Mouse (Mus musculus): Measurements from ENCODE around the gene Ptprk. TPM values are rescaled to one million over a fixed set of nuclear protein-coding genes. Genes with fewer than 3 reads are reported as not detected.

The Ptprk gene
- polyA plus RNA-seq, 1 experiment from 2014 or later, result 15.2 TPM

DNA sequence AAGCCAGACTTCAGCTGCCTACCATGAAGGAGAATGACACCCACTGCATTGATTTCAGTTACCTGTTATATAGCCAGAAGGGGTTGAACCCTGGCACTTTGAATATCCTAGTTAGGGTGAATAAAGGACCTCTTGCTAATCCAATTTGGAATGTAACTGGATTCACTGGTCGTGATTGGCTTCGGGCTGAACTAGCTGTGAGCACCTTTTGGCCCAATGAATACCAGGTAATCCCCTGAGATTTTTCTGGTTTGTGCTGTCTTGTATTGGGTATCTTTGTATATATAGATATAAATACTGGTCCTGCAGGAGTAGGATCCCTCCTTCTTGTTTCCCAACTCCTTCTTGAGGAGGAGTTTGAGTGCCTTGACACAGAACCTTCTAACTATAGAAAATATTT lies 188.9 kb downstream of the Ptprk start:
- Histone ChIP-seq H3K27ac (ENCODE audit: low read depth, low read length) (no peak overlapping the region), H3K4me3 (ENCODE audit: low read depth, low read length) (no peak overlapping the region), H3K4me2 (no peak overlapping the region), H3K9me3 (ENCODE audit: control insufficient read depth, low read length) (no peaks in the 10 kb centered on the region), H3K36me3 (ENCODE audit: control insufficient read depth, insufficient read depth, low read length) (peaks cover 2% of the 10 kb centered on the region; the same call in 1 of the 2 replicates), H3K27me3 (replicated peaks; ENCODE audit: control insufficient read depth, insufficient read depth, low read length) (no peaks in the 10 kb centered on the region), H3K9ac (ENCODE audit: low read depth, low read length) (no peak overlapping the region), H3K4me1 (replicated peaks; ENCODE audit: control insufficient read depth, insufficient read depth, low read length) (no peaks in the 10 kb centered on the region)
- WGBS, result 86% methylated on average over 2 of the region's 2 CpGs
- ATAC-seq (replicated peaks; ENCODE audit: low FRiP score) (no peak), DNase-seq (ENCODE audit: low spot score) (no peak)

- H3K9ac ChIP-seq (ENCODE audit: low read depth, low read length), result no peak overlapping the region
- no peaks in the 10 kb centered on the region for H3K27me3 ChIP-seq (replicated peaks; ENCODE audit: control insufficient read depth, insufficient read depth, low read length)
- H3K9me3 ChIP-seq (ENCODE audit: control insufficient read depth, low read length), result no peaks in the 10 kb centered on the region
- no peak overlapping the region for H3K4me2 ChIP-seq
- H3K4me1 ChIP-seq (replicated peaks; ENCODE audit: control insufficient read depth, insufficient read depth, low read length), result no peaks in the 10 kb centered on the region
- H3K4me3 ChIP-seq (ENCODE audit: low read depth, low read length), result no peak overlapping the region
- no peak for DNase-seq (ENCODE audit: low spot score)
- no peak overlapping the region for H3K27ac ChIP-seq (ENCODE audit: low read depth, low read length)
- 84% methylated on average over 4 of the region's 4 CpGs for WGBS
- no peak for ATAC-seq (replicated peaks; ENCODE audit: low FRiP score)
- peaks cover 2% of the 10 kb centered on the region; the same call in 1 of the 2 replicates for H3K36me3 ChIP-seq (ENCODE audit: control insufficient read depth, insufficient read depth, low read length)
Observed at GRCm38 (mm10) chr10:28270273-28270672, 195.7 kb downstream of the Ptprk start.

GRCm38 (mm10) chr10:28271729-28272606 lies 197.3 kb downstream of the Ptprk start:
- no peak for ATAC-seq (replicated peaks; ENCODE audit: low FRiP score)
- no peaks in the 10 kb centered on the region for H3K9me3 ChIP-seq (ENCODE audit: control insufficient read depth, low read length)
- H3K27ac ChIP-seq (ENCODE audit: low read depth, low read length), result no peak overlapping the region
- no peaks in the 10 kb centered on the region for H3K36me3 ChIP-seq (ENCODE audit: control insufficient read depth, insufficient read depth, low read length)
- H3K27me3 ChIP-seq (replicated peaks; ENCODE audit: control insufficient read depth, insufficient read depth, low read length), result no peaks in the 10 kb centered on the region
- no peaks in the 10 kb centered on the region for H3K4me1 ChIP-seq (replicated peaks; ENCODE audit: control insufficient read depth, insufficient read depth, low read length)
- H3K4me3 ChIP-seq (ENCODE audit: low read depth, low read length), result no peak overlapping the region
- no peak for DNase-seq (ENCODE audit: low spot score)
- 71% methylated on average over 8 of the region's 8 CpGs for WGBS
- no peak overlapping the region for H3K4me2 ChIP-seq
- no peak overlapping the region for H3K9ac ChIP-seq (ENCODE audit: low read depth, low read length)

GRCm38 (mm10) chr10:28278757-28279156 lies 204.1 kb downstream of the Ptprk start:
- Histone ChIP-seq H3K36me3 (ENCODE audit: control insufficient read depth, insufficient read depth, low read length) (no peaks in the 10 kb centered on the region), H3K4me3 (ENCODE audit: low read depth, low read length) (no peak overlapping the region), H3K9me3 (ENCODE audit: control insufficient read depth, low read length) (no peaks in the 10 kb centered on the region), H3K4me2 (no peak overlapping the region), H3K27me3 (replicated peaks; ENCODE audit: control insufficient read depth, insufficient read depth, low read length) (no peaks in the 10 kb centered on the region), H3K4me1 (replicated peaks; ENCODE audit: control insufficient read depth, insufficient read depth, low read length) (no peaks in the 10 kb centered on the region), H3K27ac (ENCODE audit: low read depth, low read length) (no peak overlapping the region), H3K9ac (ENCODE audit: low read depth, low read length) (no peak overlapping the region)
- WGBS, result 85% methylated on average over 2 of the region's 2 CpGs
- ATAC-seq (replicated peaks; ENCODE audit: low FRiP score) (no peak), DNase-seq (ENCODE audit: low spot score) (no peak)

DNA sequence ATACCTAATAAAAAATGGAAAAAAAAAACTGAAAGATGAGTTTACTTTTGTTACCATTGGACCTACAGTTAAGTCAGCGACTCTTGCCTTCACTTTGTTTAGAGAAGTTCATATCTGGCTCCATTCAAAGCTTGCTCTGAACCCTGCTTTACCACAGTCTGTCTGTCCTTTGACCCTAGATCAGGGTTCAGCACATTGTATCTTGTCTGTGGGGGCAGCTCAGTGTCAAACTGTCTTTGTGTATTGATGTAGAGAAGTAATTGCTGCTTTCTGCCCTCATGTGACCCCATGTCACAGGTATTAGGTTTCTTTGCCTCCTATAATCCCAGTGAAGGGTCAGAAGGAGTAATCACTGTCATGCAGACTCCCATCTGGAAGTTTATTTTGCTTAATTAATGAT lies 222.9 kb downstream of the Ptprk start:
- ATAC-seq (replicated peaks; ENCODE audit: low FRiP score) (no peak), DNase-seq (ENCODE audit: low spot score) (no peak)
- Histone ChIP-seq H3K4me2 (no peak overlapping the region), H3K9me3 (ENCODE audit: control insufficient read depth, low read length) (no peaks in the 10 kb centered on the region), H3K4me3 (ENCODE audit: low read depth, low read length) (no peak overlapping the region), H3K4me1 (replicated peaks; ENCODE audit: control insufficient read depth, insufficient read depth, low read length) (no peaks in the 10 kb centered on the region), H3K9ac (ENCODE audit: low read depth, low read length) (no peak overlapping the region), H3K27me3 (replicated peaks; ENCODE audit: control insufficient read depth, insufficient read depth, low read length) (no peaks in the 10 kb centered on the region), H3K27ac (ENCODE audit: low read depth, low read length) (no peak overlapping the region), H3K36me3 (ENCODE audit: control insufficient read depth, insufficient read depth, low read length) (no peaks in the 10 kb centered on the region)
- WGBS, result 66% methylated on average over 1 of the region's 1 CpGs

DNA sequence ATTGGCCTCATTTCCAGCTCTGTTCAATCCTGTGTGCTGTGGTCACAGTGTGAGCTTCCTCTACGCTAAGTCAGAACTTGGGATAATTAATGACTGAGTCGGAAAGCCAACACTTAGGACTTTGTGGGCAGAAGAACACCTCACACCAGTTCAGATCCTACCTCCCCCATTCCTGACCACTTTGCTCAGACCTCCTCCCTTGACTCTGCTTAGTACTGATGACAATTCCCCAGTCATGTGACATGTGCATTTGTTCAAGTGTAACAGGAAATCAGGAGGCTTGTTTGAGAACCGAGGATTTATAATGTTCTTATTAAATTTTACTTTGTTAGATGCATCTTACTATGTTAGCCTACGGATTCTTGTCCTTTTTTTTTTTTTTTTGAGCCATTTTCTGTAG lies 224.6 kb downstream of the Ptprk start:
- Histone ChIP-seq H3K4me3 (ENCODE audit: low read depth, low read length) (no peak overlapping the region), H3K27ac (ENCODE audit: low read depth, low read length) (no peak overlapping the region), H3K4me2 (no peak overlapping the region), H3K27me3 (replicated peaks; ENCODE audit: control insufficient read depth, insufficient read depth, low read length) (no peaks in the 10 kb centered on the region), H3K9me3 (ENCODE audit: control insufficient read depth, low read length) (no peaks in the 10 kb centered on the region), H3K4me1 (replicated peaks; ENCODE audit: control insufficient read depth, insufficient read depth, low read length) (no peaks in the 10 kb centered on the region), H3K36me3 (ENCODE audit: control insufficient read depth, insufficient read depth, low read length) (no peaks in the 10 kb centered on the region), H3K9ac (ENCODE audit: low read depth, low read length) (no peak overlapping the region)
- 71% methylated on average over 4 of the region's 4 CpGs for WGBS
- ATAC-seq (replicated peaks; ENCODE audit: low FRiP score), result no peak
- DNase-seq (ENCODE audit: low spot score), result no peak

DNA sequence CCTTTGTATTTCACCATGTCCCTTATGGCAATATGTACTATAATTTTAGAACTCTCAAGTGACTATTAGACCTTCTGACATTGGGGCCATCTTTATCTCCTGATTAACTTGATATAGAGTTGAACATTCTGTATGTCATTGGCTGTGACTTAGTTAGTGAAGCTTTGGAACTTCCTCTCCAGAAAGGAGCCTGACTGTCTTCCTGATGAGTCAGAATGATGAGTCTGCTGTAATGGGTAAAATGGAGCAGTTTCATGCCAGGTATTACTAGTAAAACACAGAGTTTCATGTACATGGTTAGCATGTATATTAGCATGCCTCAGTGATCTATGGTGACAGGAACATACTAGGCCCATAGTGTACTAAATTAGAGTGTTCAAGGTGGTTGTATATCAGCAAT lies 229.2 kb downstream of the Ptprk start:
- no peaks in the 10 kb centered on the region for H3K36me3 ChIP-seq (ENCODE audit: control insufficient read depth, insufficient read depth, low read length)
- H3K4me2 ChIP-seq, result no peak overlapping the region
- H3K27ac ChIP-seq (ENCODE audit: low read depth, low read length), result no peak overlapping the region
- no peaks in the 10 kb centered on the region for H3K9me3 ChIP-seq (ENCODE audit: control insufficient read depth, low read length)
- H3K27me3 ChIP-seq (replicated peaks; ENCODE audit: control insufficient read depth, insufficient read depth, low read length), result no peaks in the 10 kb centered on the region
- no peaks in the 10 kb centered on the region for H3K4me1 ChIP-seq (replicated peaks; ENCODE audit: control insufficient read depth, insufficient read depth, low read length)
- DNase-seq (ENCODE audit: low spot score), result no peak
- no peak overlapping the region for H3K4me3 ChIP-seq (ENCODE audit: low read depth, low read length)
- no peak for ATAC-seq (replicated peaks; ENCODE audit: low FRiP score)
- no peak overlapping the region for H3K9ac ChIP-seq (ENCODE audit: low read depth, low read length)

- H3K4me2 ChIP-seq, result no peak overlapping the region
- 70% methylated on average over 4 of the region's 4 CpGs for WGBS
- H3K27ac ChIP-seq (ENCODE audit: low read depth, low read length), result no peak overlapping the region
- H3K9me3 ChIP-seq (ENCODE audit: control insufficient read depth, low read length), result no peaks in the 10 kb centered on the region
- no peaks in the 10 kb centered on the region for H3K27me3 ChIP-seq (replicated peaks; ENCODE audit: control insufficient read depth, insufficient read depth, low read length)
- H3K36me3 ChIP-seq (ENCODE audit: control insufficient read depth, insufficient read depth, low read length), result no peaks in the 10 kb centered on the region
- no peaks in the 10 kb centered on the region for H3K4me1 ChIP-seq (replicated peaks; ENCODE audit: control insufficient read depth, insufficient read depth, low read length)
- H3K4me3 ChIP-seq (ENCODE audit: low read depth, low read length), result no peak overlapping the region
- DNase-seq (ENCODE audit: low spot score) (no peak), ATAC-seq (replicated peaks; ENCODE audit: low FRiP score) (no peak)
- H3K9ac ChIP-seq (ENCODE audit: low read depth, low read length), result no peak overlapping the region
Observed at GRCm38 (mm10) chr10:28304292-28304875, 229.8 kb downstream of the Ptprk start.

Measured in liver, embryonic 11.5 days (tissue).